Mouse (Mus musculus) lung, embryonic 14.5 days (tissue): ENCODE results near the gene Pcp2. TPM values are rescaled to one million over a fixed set of nuclear protein-coding genes. Genes with fewer than 3 reads are reported as not detected.

Experiments used
- ATAC-seq: fragments of 200-750 bp; cut with Nextera tagmentation; 2 replicates; pipeline ENCODE4 v1.8.0; 2017; ENCODE audit warnings: mild to moderate bottlenecking, moderate TSS enrichment, moderate library complexity; ENCODE audit not compliant: insufficient read depth
- DNase-seq: peaks from one replicate; pipeline ENCODE4 v3.0.0-alpha.2; 2015
- H3K27ac ChIP-seq: fragments of 300-500 bp; sonication (generic); 2 replicates; pipeline ENCODE4 v1.5.1; 2014; ENCODE audit warnings: low read depth, mild to moderate bottlenecking, moderate library complexity
- H3K27me3 ChIP-seq: fragments of 300-500 bp; sonication (generic); 2 replicates; pipeline ENCODE4 v1.6.1; 2014; ENCODE audit warnings: low read length, control low read depth; ENCODE audit not compliant: insufficient read depth
- H3K36me3 ChIP-seq: fragments of 300-500 bp; sonication (generic); 2 replicates; pipeline ENCODE4 v1.6.1; 2014; ENCODE audit warnings: control low read depth; ENCODE audit not compliant: insufficient read depth
- H3K4me1 ChIP-seq: fragments of 300-500 bp; sonication (generic); 2 replicates; pipeline ENCODE4 v1.6.1; 2014; ENCODE audit warnings: antibody characterized with exemption, control low read depth; ENCODE audit not compliant: insufficient read depth
- H3K4me2 ChIP-seq: fragments of 300-500 bp; sonication (generic); 2 replicates; pipeline ENCODE4 v1.6.1; 2014; ENCODE audit warnings: mild to moderate bottlenecking
- H3K4me3 ChIP-seq: fragments of 300-500 bp; sonication (generic); 2 replicates; pipeline ENCODE4 v1.5.1; 2014; ENCODE audit warnings: low read depth, low read length
- H3K9ac ChIP-seq: fragments of 300-500 bp; sonication (generic); 2 replicates; pipeline ENCODE4 v1.6.1; 2014
- H3K9me3 ChIP-seq: fragments of 300-500 bp; sonication (generic); 2 replicates; pipeline ENCODE4 v1.6.1; 2016; ENCODE audit warnings: low read depth, low read length, control low read depth
- CTCF ChIP-seq: IDR thresholded peaks from 2 replicates; pipeline ENCODE4 v1.5.1; 2016; ENCODE audit warnings: antibody characterized with exemption, low read depth
- WGBS: fragments of 180-500 bp; shearing (Covaris S2); extraction: QIAGEN DNeasy Blood & Tissue Kit; methylation state at CpG from one replicate; pipeline ENCODE4 v1.1.7; 2014; 5-methylcytosine and 5-hydroxymethylcytosine counted together
- polyA plus RNA-seq: library from polyadenylated mRNA; unstranded; fragments of >200 nt; fragmentation: Nextera tagmentation; extraction: Ambion mirVana; gene quantifications from 2 replicates; pipeline ENCODE4 v1.2.1, GENCODE M21; 2014

The Pcp2 gene
- polyA plus RNA-seq: not detected in 2 replicates

GRCm38 (mm10) chr8:3625445-3625844 is at the start of gene Pcp2:
TSS of gene Pcp2 (minus strand) at chr8:3625545.
- no peak for TF ChIP-seq CTCF
- 64% methylated on average over 1 of the region's 1 CpGs for WGBS
- Histone ChIP-seq H3K36me3 (no peaks in the 10 kb centered on the region), H3K9ac (no peak within 1 kb of the TSS), H3K27me3 (0 out of 2 replicates have a peak, but pooled peaks cover 5% of the 10 kb centered on the region), H3K4me1 (no peaks in the 10 kb centered on the region), H3K4me2 (no peak within 1 kb of the TSS), H3K4me3 (no peak within 1 kb of the TSS), H3K9me3 (no peaks in the 10 kb centered on the region), H3K27ac (no peak within 1 kb of the TSS)
- ATAC-seq: no peak
- no peak for DNase-seq

GRCm38 (mm10) chr8:3674671-3675070 is 49.3 kb upstream of the Pcp2 start:
- no peak for TF ChIP-seq CTCF
- H3K27me3 ChIP-seq: no peaks in the 10 kb centered on the region
- no peak overlapping the region for H3K4me2 ChIP-seq
- no peak overlapping the region for H3K9ac ChIP-seq
- peaks cover 13% of the 10 kb centered on the region for H3K36me3 ChIP-seq
- H3K27ac ChIP-seq: no peak overlapping the region
- ATAC-seq (no peak), DNase-seq (no peak)
- H3K9me3 ChIP-seq: no peaks in the 10 kb centered on the region
- no peaks in the 10 kb centered on the region for H3K4me1 ChIP-seq
- WGBS: 49% methylated on average over 3 of the region's 3 CpGs
- H3K4me3 ChIP-seq: no peak overlapping the region

DNA sequence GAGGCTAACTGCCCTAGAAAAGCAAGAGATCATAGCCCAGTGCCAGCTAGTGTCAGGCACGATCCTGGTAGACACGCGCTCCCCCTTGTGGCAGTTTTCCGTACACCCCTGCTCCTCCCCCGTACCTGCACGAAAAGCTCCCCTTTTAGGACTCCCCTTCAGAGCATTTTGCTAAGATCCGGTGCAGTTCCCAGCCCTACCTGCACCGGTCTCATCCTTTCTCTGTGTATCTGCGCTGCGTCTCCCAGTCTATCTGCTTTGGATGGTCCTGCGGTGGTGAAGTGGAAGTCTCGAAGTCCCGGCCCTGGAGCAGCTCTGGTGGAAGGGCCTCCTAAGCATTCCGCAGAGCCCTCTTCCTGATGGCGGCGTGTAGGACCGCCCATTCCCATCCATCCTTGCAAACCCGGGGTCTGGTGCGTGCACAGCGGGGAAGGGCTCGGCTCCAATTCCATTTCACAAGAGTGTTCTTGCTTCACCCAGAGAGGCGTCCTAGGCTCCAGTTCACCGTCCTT is 46.7 kb upstream of the Pcp2 start, which contains the start of gene Fcor:
Gene Fcor, minus strand, starts transcription at position 383 of the 512 bp plus-strand sequence.
- H3K4me3 ChIP-seq: peak within 1 kb of the TSS; percentile 52
- 0% methylated on average over 23 of the region's 23 CpGs for whole genome bisulfite sequencing
- DNase-seq: peak; percentile 87
- no peaks in the 10 kb centered on the region for H3K4me1 ChIP-seq
- no peaks in the 10 kb centered on the region for H3K27me3 ChIP-seq
- H3K4me2 ChIP-seq: peak within 1 kb of the TSS; percentile 72
- peak; percentile 92 for TF ChIP-seq CTCF
- H3K9me3 ChIP-seq: no peaks in the 10 kb centered on the region
- H3K9ac ChIP-seq: peak within 1 kb of the TSS; percentile 52
- no peaks in the 10 kb centered on the region for H3K36me3 ChIP-seq
- peak within 1 kb of the TSS; percentile 13; the same call in 1 of the 2 replicates for H3K27ac ChIP-seq
- ATAC-seq: peak; percentile 87

DNA sequence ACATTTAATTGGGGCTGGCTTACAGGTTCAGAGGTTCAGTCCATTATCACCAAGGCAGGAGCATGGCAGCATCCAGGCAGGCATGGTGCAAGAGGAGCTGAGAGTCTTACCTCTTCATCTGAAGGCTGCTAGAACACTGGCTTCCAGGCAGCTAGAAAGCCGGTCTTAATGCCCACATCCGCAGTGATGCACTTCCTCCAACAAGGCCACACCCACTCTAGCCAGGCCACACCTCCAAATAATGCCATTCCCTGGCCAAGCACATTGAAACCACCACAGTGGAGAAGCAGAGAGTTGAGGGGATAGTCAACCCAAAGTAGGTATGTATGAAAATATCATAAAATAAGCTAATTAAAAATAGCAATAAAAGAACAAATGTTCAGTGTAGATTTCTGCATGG is 45.0 kb upstream of the Pcp2 start:
- WGBS: 78% methylated on average over 2 of the region's 2 CpGs
- H3K4me1 ChIP-seq: no peaks in the 10 kb centered on the region

GRCm38 (mm10) chr8:3665507-3665906 is 40.2 kb upstream of the Pcp2 start, which contains the start of gene Mcemp1:
TSS of gene Mcemp1 (plus strand) at chr8:3665754.
- no peak within 1 kb of the TSS for H3K4me3 ChIP-seq
- ATAC-seq (no peak), DNase-seq (no peak)
- H3K27me3 ChIP-seq: no peaks in the 10 kb centered on the region
- TF ChIP-seq CTCF: no peak
- no peaks in the 10 kb centered on the region for H3K36me3 ChIP-seq
- 71% methylated on average over 6 of the region's 6 CpGs for WGBS
- no peak within 1 kb of the TSS for H3K27ac ChIP-seq
- H3K9me3 ChIP-seq: no peaks in the 10 kb centered on the region
- H3K4me2 ChIP-seq: no peak within 1 kb of the TSS
- H3K4me1 ChIP-seq: no peaks in the 10 kb centered on the region
- H3K9ac ChIP-seq: no peak within 1 kb of the TSS

More for the DNA sequence above, 45.0 kb upstream of the Pcp2 start:
- Histone ChIP-seq H3K4me3 (no peak overlapping the region), H3K36me3 (no peaks in the 10 kb centered on the region), H3K9me3 (no peaks in the 10 kb centered on the region), H3K9ac (no peak overlapping the region), H3K27me3 (no peaks in the 10 kb centered on the region), H3K27ac (no peak overlapping the region), H3K4me2 (no peak overlapping the region)
- no peak for ATAC-seq
- TF ChIP-seq CTCF: no peak
- no peak for DNase-seq

- Histone ChIP-seq H3K36me3 (no peaks in the 10 kb centered on the region), H3K27ac (no peak overlapping the region), H3K9ac (no peak overlapping the region), H3K4me1 (no peaks in the 10 kb centered on the region), H3K27me3 (no peaks in the 10 kb centered on the region), H3K9me3 (no peaks in the 10 kb centered on the region), H3K4me2 (no peak overlapping the region), H3K4me3 (no peak overlapping the region)
- 55% methylated on average over 5 of the region's 5 CpGs for WGBS
- DNase-seq: no peak
- ATAC-seq: no peak
- TF ChIP-seq CTCF: no peak
These were observed 39.1 kb upstream of the Pcp2 start for GRCm38 (mm10) chr8:3664405-3664804.

- Histone ChIP-seq H3K9ac (no peak overlapping the region), H3K27ac (no peak overlapping the region), H3K9me3 (no peaks in the 10 kb centered on the region), H3K27me3 (no peaks in the 10 kb centered on the region), H3K4me2 (no peak overlapping the region), H3K4me3 (no peak overlapping the region), H3K36me3 (no peaks in the 10 kb centered on the region), H3K4me1 (no peaks in the 10 kb centered on the region)
- DNase-seq: no peak
- no peak for ATAC-seq
- no peak for TF ChIP-seq CTCF
- WGBS: 73% methylated on average over 8 of the region's 8 CpGs
These were observed 35.5 kb upstream of the Pcp2 start for GRCm38 (mm10) chr8:3660889-3661288.
